Mouse (Mus musculus): Measurements from ENCODE around the gene Gm14408. TPM values are rescaled to one million over a fixed set of nuclear protein-coding genes. Genes with fewer than 3 reads are reported as not detected.

The Gm14408 gene
- polyA plus RNA-seq (2017; shearing (Covaris generic)): not detected

GRCm38 (mm10) chr2:176830840-176831239 is at the start of gene Gm14408:
Gm14408 (plus strand) TSS chr2:176831140.

DNA sequence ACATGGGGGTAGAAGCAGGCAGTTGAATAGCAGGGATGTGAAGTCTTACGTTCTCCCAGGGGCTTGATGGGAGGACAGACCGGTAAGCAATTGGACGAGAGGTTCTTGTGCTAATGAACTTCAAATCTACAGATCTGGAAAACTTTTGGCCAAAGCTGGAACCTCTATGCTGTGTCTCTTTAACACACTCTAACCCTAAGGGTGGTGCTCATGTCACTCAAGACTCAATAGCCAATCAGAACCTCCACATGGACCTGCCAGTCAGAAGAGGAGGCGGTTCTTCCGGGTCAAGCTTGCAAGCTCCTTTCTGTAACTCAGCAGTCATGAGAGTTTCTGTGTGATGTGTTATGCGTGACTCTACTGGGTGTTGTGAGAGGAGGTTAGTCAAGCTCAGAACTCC is 32.6 kb upstream of the Gm14408 start, which contains the start of gene Gm14295:
Gene Gm14295, plus strand, starts transcription at position 301 of the 400 bp plus-strand sequence.

Other genes starting within 250 kb of the Gm14408 start
- gene Gm14308, start 194.8 kb upstream of the Gm14408 start, polyA plus RNA-seq (2017; shearing (Covaris generic)): 1.7 TPM
- 3.8 TPM for gene Zfp973, start 160.6 kb upstream of the Gm14408 start, polyA plus RNA-seq (2017; shearing (Covaris generic))
- 2.7 TPM for gene Gm14305, start 122.8 kb upstream of the Gm14408 start, polyA plus RNA-seq (2017; shearing (Covaris generic))
- gene Gm14295, start 32.5 kb upstream of the Gm14408 start, polyA plus RNA-seq (2017; shearing (Covaris generic)): 2.2 TPM
- 1.3 TPM for gene Gm14296, start 96.7 kb downstream of the Gm14408 start, polyA plus RNA-seq (2017; shearing (Covaris generic))
- 3.0 TPM for gene Gm14419, start 169.8 kb downstream of the Gm14408 start, polyA plus RNA-seq (2017; shearing (Covaris generic))
- gene Gm14401, start 243.2 kb downstream of the Gm14408 start, polyA plus RNA-seq (2017; shearing (Covaris generic)): not detected